Mouse (Mus musculus) brain, embryonic 14.5 days (tissue): ENCODE data around the gene Fen1. TPM values are rescaled to one million over a fixed set of nuclear protein-coding genes. Genes with fewer than 3 reads are reported as not detected.
A peak's percentile ranks its signal among the peaks of the same experiment; 100 is the strongest.

ENCODE experiments used
- DNase-seq: peaks from one replicate; pipeline ENCODE4 v3.0.0-alpha.2; 2011; ENCODE audit warnings: low read depth
- CTCF ChIP-seq: fragments of 200-500 bp; IDR thresholded peaks from 2 replicates; pipeline ENCODE4 v1.5.1; 2012; ENCODE audit warnings: inconsistent platforms, mild to moderate bottlenecking, moderate library complexity, borderline replicate concordance; ENCODE audit not compliant: insufficient read depth, insufficient read length; ENCODE audit errors: extremely low read depth
- POLR2A ChIP-seq: fragments of 200-500 bp; IDR thresholded peaks from 2 replicates; pipeline ENCODE4 v1.6.1; 2012; ENCODE audit warnings: mild to moderate bottlenecking, inconsistent platforms, borderline replicate concordance; ENCODE audit not compliant: poor library complexity, insufficient read depth, insufficient read length, severe bottlenecking; ENCODE audit errors: extremely low read depth
- polyA plus RNA-seq: library from polyadenylated mRNA; depleted of rRNA; stranded (reverse); fragments of >200 nt; gene quantifications from 2 replicates; pipeline ENCODE4 v1.2.3, GENCODE M21; 2012

Fen1 gene
- polyA plus RNA-seq, 1 experiment: 26.6 TPM

DNA sequence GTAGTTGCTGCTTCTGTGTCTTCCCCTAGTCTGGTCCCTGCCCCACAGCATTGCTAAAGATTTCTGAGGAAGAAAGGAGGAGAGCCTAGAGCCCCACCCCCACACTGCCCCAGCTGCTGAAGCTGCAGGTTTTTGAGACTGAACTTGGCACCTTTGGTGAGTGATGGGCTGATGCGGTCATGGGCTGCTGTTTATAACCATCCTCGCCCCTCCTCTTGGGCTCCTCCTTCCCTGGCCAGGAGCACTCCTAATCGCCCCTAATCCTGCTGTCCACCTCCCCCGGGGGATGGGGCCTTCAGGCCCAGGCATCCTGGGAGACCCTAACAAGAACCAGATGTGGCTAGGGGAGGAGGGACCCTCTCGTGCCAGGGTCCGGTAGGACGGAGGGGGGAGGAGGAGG lies 27.0 kb upstream of the Fen1 start:
- TF ChIP-seq POLR2A: no peak
- TF ChIP-seq CTCF: no peak
- DNase-seq: no peak

DNA sequence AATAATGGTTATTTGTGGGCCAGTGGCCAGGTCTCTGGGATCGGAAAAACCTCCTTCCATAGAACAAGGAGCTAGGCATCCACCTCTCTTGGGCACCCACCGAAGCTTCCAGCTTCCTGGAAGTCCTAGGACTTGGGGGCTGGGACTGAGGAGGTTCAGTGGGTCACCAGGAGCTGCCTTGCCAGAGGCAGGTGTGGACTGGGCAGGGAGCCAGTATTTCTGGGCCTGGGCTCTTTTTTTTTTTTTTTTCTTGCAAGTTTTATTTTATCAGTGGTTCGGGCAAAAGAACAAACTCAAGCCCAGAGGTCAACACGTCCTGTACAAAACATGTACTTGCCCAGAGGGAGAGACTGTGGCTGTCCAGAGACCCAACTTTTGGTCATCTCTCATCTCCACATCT lies 21.8 kb upstream of the Fen1 start:
- TF ChIP-seq POLR2A (no peak), CTCF (no peak)
- DNase-seq: no peak

DNA sequence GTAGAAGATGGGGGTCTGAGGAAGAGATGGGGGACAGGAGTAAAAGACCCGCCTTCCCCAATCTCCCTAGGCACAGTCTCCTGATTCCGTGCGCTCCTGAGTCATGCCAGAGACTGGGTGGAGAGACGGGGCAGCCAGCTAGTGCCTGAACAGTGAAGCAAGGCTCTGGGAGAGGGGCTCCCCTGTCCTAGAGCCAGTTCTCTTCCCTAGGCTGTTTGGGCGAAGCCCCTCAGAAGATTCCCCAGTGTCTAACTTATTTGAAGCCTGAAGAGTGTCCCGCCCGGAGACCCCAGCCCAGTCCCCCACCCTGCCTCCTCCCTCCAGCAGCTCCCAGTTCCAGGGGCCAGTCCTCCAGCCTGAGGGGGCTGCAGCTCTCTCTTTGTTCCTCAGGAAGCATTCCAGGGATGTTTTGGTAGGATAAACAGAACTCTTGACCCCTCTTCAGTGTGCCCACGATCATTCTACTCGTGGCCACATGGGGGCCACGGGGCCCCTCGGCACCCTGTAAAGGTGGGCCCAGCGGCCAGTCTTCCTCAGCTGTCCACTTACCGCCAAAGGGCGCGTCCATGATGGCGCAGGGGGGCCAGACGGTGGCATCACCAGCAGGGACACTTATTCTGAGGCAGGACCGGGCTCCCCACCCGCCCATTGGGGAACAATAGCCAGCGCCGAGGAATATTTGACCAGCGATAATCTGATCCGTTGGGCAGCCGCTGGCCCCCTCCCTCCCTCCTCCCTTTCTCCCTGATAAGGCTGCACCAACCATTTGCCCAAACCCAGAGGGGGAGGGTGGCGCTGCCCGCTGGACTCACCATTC lies 20.9 kb upstream of the Fen1 start:
- DNase-seq: no peak
- TF ChIP-seq POLR2A: no peak
- no peak for TF ChIP-seq CTCF

DNA sequence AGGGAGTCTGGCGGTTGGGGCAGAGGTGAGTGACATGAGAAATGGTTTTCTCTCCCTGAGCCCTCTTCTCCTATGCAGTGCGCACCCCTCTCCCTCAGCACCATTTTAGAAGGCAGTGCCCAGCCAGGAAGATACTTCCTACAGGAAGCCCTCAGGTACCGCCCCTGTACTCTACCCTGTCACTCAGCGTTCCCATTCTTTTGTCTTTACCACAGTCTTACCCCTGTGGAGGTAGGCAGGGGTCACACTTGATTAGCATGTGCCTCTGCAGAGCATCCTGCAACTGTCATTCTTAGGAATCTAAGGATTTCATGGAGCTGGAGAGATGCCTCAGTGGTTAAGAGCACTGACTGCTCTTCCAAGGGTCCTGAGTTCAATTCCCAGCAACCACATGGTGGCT lies 19.6 kb upstream of the Fen1 start:
- no peak for DNase-seq
- TF ChIP-seq CTCF (no peak), POLR2A (no peak)

DNA sequence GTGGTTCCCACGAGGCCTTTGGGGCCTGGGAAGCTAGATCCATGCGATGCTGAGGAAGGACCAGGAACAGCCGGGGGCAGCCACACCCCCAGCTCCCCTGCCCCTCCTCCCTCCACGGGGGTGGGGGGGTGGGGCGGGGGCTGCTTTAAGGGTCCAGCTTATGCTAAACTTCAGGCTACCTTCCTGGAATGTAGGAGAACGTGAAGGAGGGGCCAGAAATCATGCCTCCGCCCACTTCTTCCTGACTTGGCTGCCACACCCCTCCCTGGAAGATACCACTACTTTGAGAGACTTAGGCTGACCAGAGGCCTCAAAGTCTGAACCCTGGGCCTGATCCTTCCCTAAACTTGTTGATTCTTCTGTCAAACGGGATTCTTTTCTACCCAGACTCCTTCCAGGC lies 18.7 kb upstream of the Fen1 start:
- no peak for DNase-seq
- no peak for TF ChIP-seq POLR2A
- TF ChIP-seq CTCF: no peak

DNA sequence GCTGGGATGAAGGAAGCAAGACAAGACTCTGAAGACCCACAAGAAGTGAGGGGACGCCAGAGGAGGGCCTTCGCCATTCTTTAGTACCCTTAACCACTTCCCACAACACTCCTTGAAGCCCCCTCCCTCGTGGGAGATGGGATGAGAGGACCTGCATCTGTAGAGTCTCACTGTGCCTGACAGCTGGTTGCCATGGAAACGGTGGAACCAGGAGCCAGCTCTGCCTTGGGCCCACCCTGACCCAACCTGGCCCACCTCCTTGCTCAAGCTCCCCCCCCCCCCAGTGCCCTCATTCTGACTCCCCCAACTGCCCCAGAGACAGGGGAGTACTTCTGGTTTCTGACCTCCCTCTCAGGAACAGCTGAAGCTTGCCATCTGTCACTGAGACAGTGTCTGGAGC lies 17.6 kb upstream of the Fen1 start:
- peak; percentile 8 for DNase-seq
- no peak for TF ChIP-seq CTCF
- no peak for TF ChIP-seq POLR2A

DNA sequence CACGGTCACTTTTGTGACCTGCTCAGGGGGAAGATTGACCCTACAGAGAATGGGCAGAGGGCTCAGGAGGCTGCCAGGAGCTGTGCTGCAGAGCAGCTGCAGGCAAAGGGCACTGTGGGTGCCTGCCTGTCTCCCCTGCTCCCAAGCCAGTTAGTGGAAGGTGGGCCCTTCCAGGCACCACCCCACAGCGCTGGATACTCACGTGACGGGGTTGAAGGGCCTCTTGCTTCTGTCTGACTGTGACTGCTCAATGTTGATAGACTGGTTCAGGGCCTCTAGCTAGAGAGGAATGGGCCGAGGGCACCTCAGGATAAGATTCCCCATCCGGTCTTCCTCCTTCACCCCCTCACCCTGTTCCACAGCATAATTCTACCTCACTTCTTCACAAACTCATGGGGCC lies 15.6 kb upstream of the Fen1 start:
- TF ChIP-seq CTCF: no peak
- TF ChIP-seq POLR2A: no peak
- no peak for DNase-seq

DNA sequence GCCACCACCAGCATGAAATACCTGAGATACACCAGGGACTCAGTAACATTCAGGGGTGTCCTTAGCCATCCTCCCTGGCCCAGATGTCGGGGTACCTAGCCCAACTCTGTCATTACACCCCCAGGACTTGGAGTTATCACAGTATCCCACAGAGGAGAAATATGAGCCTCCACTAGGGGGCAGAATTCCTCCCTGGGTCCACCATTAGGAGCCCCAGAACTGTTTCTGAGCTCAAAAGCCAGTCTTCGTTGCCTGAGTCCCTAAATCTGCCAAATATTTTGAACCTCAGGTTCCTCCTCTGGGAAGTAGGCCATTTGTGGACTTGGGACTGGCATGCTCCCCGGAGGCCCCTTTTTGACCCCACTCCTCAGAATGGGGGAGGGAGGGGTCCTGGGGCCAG lies 15.1 kb upstream of the Fen1 start:
- TF ChIP-seq POLR2A (no peak), CTCF (peak; percentile 68; the same call in 1 of the 2 replicates)
- peak; percentile 44 for DNase-seq

DNA sequence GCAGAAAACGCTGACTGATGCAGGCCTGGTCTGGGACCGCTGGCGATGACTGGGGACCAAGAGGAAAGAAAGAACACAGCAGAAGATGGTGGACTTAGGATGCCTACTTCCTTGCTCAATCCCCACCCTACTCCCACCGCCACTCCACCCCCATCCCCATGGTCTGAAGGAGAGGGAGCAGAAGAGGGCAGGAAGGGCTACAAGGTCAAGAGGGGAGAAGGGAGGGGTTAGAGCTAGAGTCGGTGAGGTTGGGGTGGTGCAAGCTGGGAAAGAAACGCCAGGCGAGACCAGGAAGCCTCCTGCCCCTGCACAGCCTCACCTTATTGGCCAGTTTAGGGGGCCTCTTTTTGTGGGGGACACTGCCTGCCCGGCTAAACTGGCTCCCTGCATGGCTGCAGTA lies 12.1 kb upstream of the Fen1 start:
- no peak for TF ChIP-seq POLR2A
- no peak for TF ChIP-seq CTCF
- DNase-seq: no peak

DNA sequence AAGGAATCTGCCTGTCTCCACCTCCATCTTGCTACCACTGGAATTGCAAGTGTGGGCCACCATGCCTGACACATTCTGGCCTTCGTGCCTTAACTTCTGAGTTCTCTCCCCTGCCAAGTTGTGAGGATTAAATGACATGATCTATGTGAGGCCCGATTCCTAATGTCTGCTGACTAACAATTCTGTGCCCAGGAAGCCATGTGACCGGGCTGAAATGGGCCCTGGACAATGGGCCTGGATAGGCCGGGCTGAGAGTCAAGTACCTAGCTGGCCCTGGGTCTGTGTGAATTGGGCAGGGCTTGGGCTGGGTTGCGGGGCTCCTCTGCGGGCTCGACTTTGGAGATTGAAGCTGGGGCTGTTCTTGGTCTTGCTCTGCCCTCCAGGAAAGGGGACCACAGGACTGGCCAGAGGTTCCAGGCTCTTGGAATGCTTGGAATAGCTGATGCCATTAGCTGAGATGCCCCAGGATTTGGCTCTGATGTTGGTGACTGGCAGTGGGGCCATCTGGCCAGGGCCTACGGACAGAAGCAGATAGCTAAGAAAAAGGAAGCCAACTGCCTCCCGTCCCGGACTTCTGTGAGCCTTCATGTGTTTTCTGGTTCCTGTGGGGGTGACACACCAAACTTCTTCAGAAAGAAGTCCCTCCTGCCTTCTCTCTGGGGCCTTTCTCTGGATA lies 10.0 kb upstream of the Fen1 start:
- no peak for TF ChIP-seq CTCF
- TF ChIP-seq POLR2A: no peak
- DNase-seq: no peak

DNA sequence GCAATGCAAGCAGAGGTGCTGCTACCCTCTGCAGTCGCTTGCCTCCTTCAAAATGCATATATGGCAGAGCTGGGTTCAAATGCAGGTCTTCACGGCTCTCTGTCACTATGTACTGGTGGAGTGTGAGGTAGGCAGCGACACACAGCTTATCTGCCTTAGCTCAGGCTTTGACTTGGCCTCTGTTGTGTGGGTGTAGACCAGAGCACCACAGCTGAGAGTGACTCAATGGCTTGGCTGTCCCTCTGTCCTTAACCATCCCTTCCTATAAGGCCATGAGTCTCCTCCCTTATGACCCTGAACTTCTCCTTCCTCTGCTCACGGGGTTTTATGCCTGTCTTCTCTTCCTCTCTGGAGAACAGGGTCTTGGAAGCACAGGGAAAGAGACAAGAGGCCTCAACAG lies 6.9 kb upstream of the Fen1 start:
- TF ChIP-seq POLR2A: no peak
- no peak for TF ChIP-seq CTCF
- no peak for DNase-seq

DNA sequence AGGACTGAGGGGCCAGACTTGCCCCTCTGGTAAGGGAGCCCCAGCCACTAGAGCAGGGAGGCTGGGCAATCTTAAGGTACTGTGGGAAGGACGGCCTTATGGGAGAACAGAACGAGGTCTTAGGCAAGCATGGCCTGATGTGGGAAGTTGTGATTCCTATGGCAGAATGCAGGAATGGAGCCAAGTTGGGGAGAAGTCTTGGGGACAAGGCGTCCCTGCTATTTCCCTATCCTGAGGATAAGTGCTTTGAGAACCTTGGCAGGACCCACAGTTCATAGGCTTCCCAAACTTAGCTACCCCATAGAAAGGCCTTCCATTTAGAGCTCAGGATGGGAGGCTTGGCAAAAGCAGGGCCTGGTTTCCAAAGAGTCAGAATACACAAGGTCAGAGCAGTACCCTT lies 4.9 kb upstream of the Fen1 start:
- no peak for DNase-seq
- TF ChIP-seq POLR2A (no peak), CTCF (no peak)
